Mouse (Mus musculus) hindbrain, embryonic 12.5 days (tissue): ENCODE measurements around the gene Glyctk. TPM values are rescaled to one million over a fixed set of nuclear protein-coding genes. Genes with fewer than 3 reads are reported as not detected.
A peak's percentile ranks its signal among the peaks of the same experiment; 100 is the strongest.

Source experiments
- ATAC-seq: fragments of 200-750 bp; cut with Nextera tagmentation; 2 replicates; pipeline ENCODE4 v1.8.0; 2017; ENCODE audit warnings: moderate TSS enrichment; ENCODE audit not compliant: low FRiP score
- H3K27ac ChIP-seq: fragments of 300-500 bp; sonication (generic); 2 replicates; pipeline ENCODE4 v1.5.1; 2016; ENCODE audit warnings: mild to moderate bottlenecking
- H3K27me3 ChIP-seq: fragments of 300-500 bp; sonication (generic); 2 replicates; pipeline ENCODE4 v1.6.1; 2016; ENCODE audit warnings: mild to moderate bottlenecking
- H3K36me3 ChIP-seq: fragments of 300-500 bp; sonication (generic); 2 replicates; pipeline ENCODE4 v1.6.1; 2016; ENCODE audit warnings: mild to moderate bottlenecking
- H3K4me1 ChIP-seq: fragments of 300-500 bp; sonication (generic); 2 replicates; pipeline ENCODE4 v1.6.1; 2016
- H3K4me2 ChIP-seq: fragments of 300-500 bp; sonication (generic); replicated peaks from 2 replicates; pipeline ENCODE4 v1.6.1; 2016; ENCODE audit warnings: mild to moderate bottlenecking
- H3K4me3 ChIP-seq: fragments of 300-500 bp; sonication (generic); 2 replicates; pipeline ENCODE4 v1.5.1; 2016; ENCODE audit warnings: mild to moderate bottlenecking
- H3K9ac ChIP-seq: fragments of 300-500 bp; sonication (generic); 2 replicates; pipeline ENCODE4 v1.6.1; 2016; ENCODE audit warnings: mild to moderate bottlenecking, moderate library complexity
- H3K9me3 ChIP-seq: fragments of 300-500 bp; sonication (generic); replicated peaks from 2 replicates; pipeline ENCODE4 v1.6.1; 2016; ENCODE audit warnings: mild to moderate bottlenecking
- WGBS: fragments of 180-500 bp; shearing (Covaris S2); methylation state at CpG from one replicate; pipeline ENCODE4 v1.1.7; 2016; 5-methylcytosine and 5-hydroxymethylcytosine counted together
- polyA plus RNA-seq: library from polyadenylated mRNA; unstranded; fragments of >200 nt; fragmentation: Nextera tagmentation; extraction: Ambion mirVana; gene quantifications from 2 replicates; pipeline ENCODE4 v1.2.1, GENCODE M21; 2016

The Glyctk gene
- polyA plus RNA-seq: 5.1 and 5.6 TPM in 2 replicates

GRCm38 (mm10) chr9:106158037-106158491, at the start of gene Glyctk:
TSS of gene Glyctk (minus strand) at chr9:106158138.
- WGBS: 83% methylated on average over 6 of the region's 6 CpGs
- Histone ChIP-seq H3K27ac (peak within 1 kb of the TSS; percentile 23; the same call in 1 of the 2 replicates), H3K4me2 (no peak within 1 kb of the TSS; the same call in 1 of the 2 replicates)

GRCm38 (mm10) chr9:106206515-106206914, 48.6 kb upstream of the Glyctk start:
- Histone ChIP-seq H3K4me1 (peaks cover 34% of the 10 kb centered on the region), H3K9me3 (no peaks in the 10 kb centered on the region), H3K9ac (no peak overlapping the region), H3K27ac (no peak overlapping the region), H3K36me3 (no peaks in the 10 kb centered on the region), H3K4me3 (no peak overlapping the region), H3K27me3 (no peaks in the 10 kb centered on the region), H3K4me2 (no peak overlapping the region)
- 74% methylated on average over 2 of the region's 2 CpGs for WGBS
- no peak for ATAC-seq

More at GRCm38 (mm10) chr9:106158037-106158491, at the start of gene Glyctk:
- H3K36me3 ChIP-seq: peaks cover 12% of the 10 kb centered on the region
- H3K4me3 ChIP-seq: no peak within 1 kb of the TSS
- no peaks in the 10 kb centered on the region for H3K27me3 ChIP-seq
- ATAC-seq: no peak
- H3K4me1 ChIP-seq: peaks cover 15% of the 10 kb centered on the region; the same call in 1 of the 2 replicates
- no peaks in the 10 kb centered on the region for H3K9me3 ChIP-seq
- H3K9ac ChIP-seq: no peak within 1 kb of the TSS

- H3K36me3 ChIP-seq: no peaks in the 10 kb centered on the region
- H3K4me3 ChIP-seq: no peak overlapping the region
- no peak overlapping the region for H3K27ac ChIP-seq
- no peaks in the 10 kb centered on the region for H3K9me3 ChIP-seq
- no peak for ATAC-seq
- no peak overlapping the region for H3K9ac ChIP-seq
- 81% methylated on average over 7 of the region's 7 CpGs for WGBS
- H3K4me2 ChIP-seq: no peak overlapping the region
- no peaks in the 10 kb centered on the region for H3K27me3 ChIP-seq
- H3K4me1 ChIP-seq: peaks cover 29% of the 10 kb centered on the region
Observed at GRCm38 (mm10) chr9:106205713-106206290, 47.9 kb upstream of the Glyctk start.

GRCm38 (mm10) chr9:106203990-106204851, 46.3 kb upstream of the Glyctk start:
- WGBS: 81% methylated on average over 7 of the region's 7 CpGs
- H3K4me3 ChIP-seq: peak overlapping the region; percentile 64
- peak overlapping the region; percentile 25; the same call in 1 of the 2 replicates for H3K9ac ChIP-seq
- H3K27me3 ChIP-seq: 0 out of 2 replicates have a peak, but pooled peaks cover 4% of the 10 kb centered on the region
- no peaks in the 10 kb centered on the region for H3K36me3 ChIP-seq
- peak overlapping the region; percentile 61 for H3K4me2 ChIP-seq
- H3K9me3 ChIP-seq: no peaks in the 10 kb centered on the region
- H3K27ac ChIP-seq: no peak overlapping the region
- H3K4me1 ChIP-seq: peaks cover 34% of the 10 kb centered on the region
- ATAC-seq: no peak

GRCm38 (mm10) chr9:106202819-106203636, 45.1 kb upstream of the Glyctk start, which contains the start of gene Twf2:
TSS of gene Twf2 (plus strand) at chr9:106203108.
- Histone ChIP-seq H3K4me1 (peaks cover 40% of the 10 kb centered on the region), H3K9me3 (no peaks in the 10 kb centered on the region), H3K36me3 (no peaks in the 10 kb centered on the region), H3K4me3 (peak within 1 kb of the TSS; percentile 64), H3K27ac (peak within 1 kb of the TSS; percentile 74), H3K4me2 (peak within 1 kb of the TSS; percentile 61), H3K9ac (peak within 1 kb of the TSS; percentile 83), H3K27me3 (0 out of 2 replicates have a peak, but pooled peaks cover 4% of the 10 kb centered on the region)
- peak; percentile 84 for ATAC-seq
- 2% methylated on average over 61 of the region's 61 CpGs for WGBS

GRCm38 (mm10) chr9:106201895-106202294, 44.0 kb upstream of the Glyctk start:
- WGBS: 86% methylated on average over 3 of the region's 3 CpGs
- H3K36me3 ChIP-seq: no peaks in the 10 kb centered on the region
- H3K4me1 ChIP-seq: peaks cover 41% of the 10 kb centered on the region
- H3K27ac ChIP-seq: no peak overlapping the region
- H3K4me3 ChIP-seq: no peak overlapping the region
- no peak for ATAC-seq
- no peaks in the 10 kb centered on the region for H3K9me3 ChIP-seq
- H3K27me3 ChIP-seq: 0 out of 2 replicates have a peak, but pooled peaks cover 4% of the 10 kb centered on the region
- H3K4me2 ChIP-seq: peak overlapping the region; percentile 61; the same call in 1 of the 2 replicates
- H3K9ac ChIP-seq: no peak overlapping the region

GRCm38 (mm10) chr9:106199535-106200272, 41.8 kb upstream of the Glyctk start, which contains the start of gene Ppm1m:
TSS of gene Ppm1m (minus strand) at chr9:106199746.
- Histone ChIP-seq H3K27ac (no peak within 1 kb of the TSS), H3K9me3 (no peaks in the 10 kb centered on the region), H3K4me1 (peaks cover 39% of the 10 kb centered on the region), H3K36me3 (no peaks in the 10 kb centered on the region), H3K9ac (peak within 1 kb of the TSS; percentile 78), H3K4me2 (peak within 1 kb of the TSS; percentile 71), H3K4me3 (peak within 1 kb of the TSS; percentile 63), H3K27me3 (0 out of 2 replicates have a peak, but pooled peaks cover 4% of the 10 kb centered on the region)
- no peak for ATAC-seq
- WGBS: 38% methylated on average over 18 of the region's 18 CpGs

GRCm38 (mm10) chr9:106198962-106199458, 41.1 kb upstream of the Glyctk start:
- Histone ChIP-seq H3K36me3 (no peaks in the 10 kb centered on the region), H3K9ac (peak overlapping the region; percentile 78), H3K4me3 (peak overlapping the region; percentile 63), H3K4me2 (peak overlapping the region; percentile 71), H3K4me1 (peaks cover 33% of the 10 kb centered on the region), H3K27ac (no peak overlapping the region), H3K27me3 (0 out of 2 replicates have a peak, but pooled peaks cover 4% of the 10 kb centered on the region), H3K9me3 (no peaks in the 10 kb centered on the region)
- WGBS: under 1% methylated on average over 47 of the region's 51 CpGs
- peak; percentile 39 for ATAC-seq

- no peak for ATAC-seq
- Histone ChIP-seq H3K36me3 (peaks cover 7% of the 10 kb centered on the region; the same call in 1 of the 2 replicates), H3K9me3 (no peaks in the 10 kb centered on the region), H3K27ac (no peak overlapping the region), H3K27me3 (0 out of 2 replicates have a peak, but pooled peaks cover 4% of the 10 kb centered on the region), H3K4me1 (peaks cover 26% of the 10 kb centered on the region), H3K9ac (no peak overlapping the region), H3K4me2 (peak overlapping the region; percentile 71; the same call in 1 of the 2 replicates), H3K4me3 (no peak overlapping the region)
- WGBS: 93% methylated on average over 9 of the region's 9 CpGs
Observed at GRCm38 (mm10) chr9:106197732-106198131, 39.8 kb upstream of the Glyctk start.

- Histone ChIP-seq H3K4me3 (no peak overlapping the region), H3K36me3 (peaks cover 10% of the 10 kb centered on the region), H3K4me1 (peaks cover 24% of the 10 kb centered on the region), H3K9ac (no peak overlapping the region), H3K27ac (no peak overlapping the region), H3K27me3 (0 out of 2 replicates have a peak, but pooled peaks cover 4% of the 10 kb centered on the region), H3K4me2 (no peak overlapping the region), H3K9me3 (no peaks in the 10 kb centered on the region)
- ATAC-seq: no peak
- 89% methylated on average over 3 of the region's 3 CpGs for WGBS
Observed at GRCm38 (mm10) chr9:106197081-106197713, 39.3 kb upstream of the Glyctk start.
